Mouse (Mus musculus) right cerebral cortex, postnatal 36 days (tissue): Measurements from ENCODE around the gene Ccdc155.
A peak's percentile ranks its signal among the peaks of the same experiment; 100 is the strongest.

Experiments
- DNase-seq, 2 experiments: peaks; one replicate each; pipeline ENCODE4 v3.0.0; 2022; ENCODE audit warnings: low spot score in 2 of 2, mixed read lengths in 1 of 2

The Ccdc155 gene

DNA sequence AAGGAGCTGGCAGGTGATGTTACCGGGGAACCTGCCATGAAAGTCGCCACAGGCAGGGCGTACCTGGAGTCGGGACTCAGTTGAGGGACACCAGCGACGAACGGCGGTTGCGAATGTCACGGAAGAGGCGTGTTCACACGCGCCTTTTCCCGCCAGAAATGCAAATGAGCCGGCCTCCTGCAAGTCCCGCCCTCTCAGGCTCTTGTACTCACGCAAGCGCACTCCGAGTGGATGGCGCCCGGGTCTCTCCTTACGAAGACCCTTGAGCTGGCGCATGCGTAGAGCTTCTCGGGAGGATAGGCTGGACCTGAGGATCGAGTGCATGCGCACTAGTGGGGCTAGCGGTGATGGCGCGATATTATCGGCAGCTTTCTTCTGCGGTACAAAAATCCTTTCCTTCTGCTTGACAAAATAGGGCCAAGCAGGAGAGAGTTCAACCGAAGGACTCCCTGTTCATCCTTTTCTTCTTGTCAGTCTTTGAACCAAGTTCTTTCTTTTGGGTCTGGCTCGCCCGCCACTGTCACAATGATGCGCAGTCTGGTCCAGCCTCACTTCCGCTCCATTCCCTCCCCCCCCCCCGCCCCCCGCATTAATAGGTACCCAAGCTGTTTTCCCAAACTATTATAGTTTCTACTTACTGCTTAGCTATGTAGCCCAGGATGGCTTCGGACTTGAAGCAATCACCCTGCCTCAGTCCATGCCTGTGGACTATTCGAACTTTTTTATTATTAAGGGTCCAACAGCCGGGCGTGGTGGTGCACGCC, at the start of gene Ccdc155:
TSS of gene Ccdc155 (minus strand) at position 513 of the 764 bp plus-strand sequence.
- peak; percentile 89 to 91 for DNase-seq

DNA sequence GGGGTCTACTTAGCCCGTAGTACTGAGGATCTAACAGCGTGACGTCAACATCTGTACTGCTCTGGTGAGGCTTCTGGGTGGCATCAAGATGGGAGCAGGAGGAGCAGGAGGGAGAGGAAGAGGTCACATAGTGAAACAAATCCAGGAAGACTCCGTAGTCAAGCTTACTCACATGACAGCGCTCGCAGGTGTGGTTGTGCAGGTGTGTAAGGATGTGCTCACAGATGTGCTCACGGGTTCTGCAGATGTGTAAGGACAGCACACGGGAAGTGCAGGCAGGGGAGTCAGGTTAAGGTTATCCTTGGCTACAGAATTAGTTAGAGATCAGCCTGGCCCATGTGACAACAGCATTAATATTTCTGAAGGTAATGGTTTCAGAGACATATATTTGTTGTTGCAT, 49.1 kb upstream of the Ccdc155 start:
- no peak for DNase-seq

GRCm38 (mm10) chr7:45247666-45248065, 43.0 kb upstream of the Ccdc155 start:
- no peak for DNase-seq

DNA sequence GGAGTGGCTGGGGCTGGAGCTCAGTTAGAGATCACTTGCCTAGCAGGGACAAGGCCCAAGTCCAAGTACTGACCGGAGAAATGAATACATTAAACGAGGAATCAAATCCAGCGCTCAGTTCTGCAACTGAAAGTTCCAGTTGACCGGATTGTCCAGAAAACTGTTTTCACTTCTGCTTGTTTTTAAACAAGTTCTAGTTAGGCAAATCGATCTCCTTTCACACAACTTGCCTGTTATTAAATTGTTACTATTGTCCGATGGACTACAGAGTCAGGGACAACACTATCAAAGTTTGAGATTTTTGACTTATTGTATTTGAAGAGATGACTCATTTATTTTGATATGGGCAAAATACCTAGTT, 36.7 kb upstream of the Ccdc155 start:
- no peak for DNase-seq

DNA sequence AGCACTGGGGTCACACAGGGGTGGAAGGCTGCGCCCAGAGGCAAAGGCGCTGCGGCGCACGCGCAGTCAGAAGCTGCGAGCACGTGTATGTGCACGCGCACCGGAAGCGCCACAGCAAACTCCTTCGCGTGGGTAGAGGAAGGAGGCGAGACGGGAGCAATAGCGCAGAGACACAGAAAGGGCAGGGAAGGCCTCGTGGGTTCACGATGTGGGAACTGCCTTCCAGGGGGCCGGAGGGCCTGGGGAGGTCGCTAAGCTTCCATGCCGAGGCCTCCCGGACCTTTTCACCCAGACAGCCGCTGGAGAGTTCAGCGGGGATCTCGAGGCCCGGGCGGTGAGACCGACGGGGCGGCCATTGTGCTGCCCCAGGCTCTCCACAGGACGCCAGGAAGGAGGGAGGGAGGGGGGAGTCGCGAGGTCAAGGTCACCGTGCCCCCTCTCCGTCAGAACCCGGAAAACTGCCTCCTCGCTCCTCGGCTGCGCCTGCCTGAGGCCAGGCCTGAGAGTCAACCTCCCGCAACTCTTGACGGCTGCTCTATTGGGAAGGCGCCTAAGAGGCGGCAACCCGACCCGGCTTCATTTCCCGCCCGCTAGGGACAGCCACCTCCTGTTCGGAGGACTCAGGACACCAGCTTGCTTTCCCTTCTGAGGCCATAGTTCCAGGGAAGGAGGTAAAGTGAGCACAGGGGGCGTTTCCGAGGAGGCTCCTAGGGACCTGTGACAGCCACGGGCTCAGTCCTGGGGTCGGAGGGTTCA, 36.1 kb upstream of the Ccdc155 start, which contains the start of gene Slc6a16:
TSS of gene Slc6a16 (plus strand) at position 453 of the 756 bp plus-strand sequence.
- DNase-seq = peak in 1 of 2 experiments; percentile 44

GRCm38 (mm10) chr7:45240109-45240508, 35.4 kb upstream of the Ccdc155 start:
- no peak for DNase-seq

GRCm38 (mm10) chr7:45238723-45239496, 34.2 kb upstream of the Ccdc155 start, which contains the start of gene Cd37:
Gene Cd37 (minus strand): TSS chr7:45239115.
- DNase-seq = no peak

DNA sequence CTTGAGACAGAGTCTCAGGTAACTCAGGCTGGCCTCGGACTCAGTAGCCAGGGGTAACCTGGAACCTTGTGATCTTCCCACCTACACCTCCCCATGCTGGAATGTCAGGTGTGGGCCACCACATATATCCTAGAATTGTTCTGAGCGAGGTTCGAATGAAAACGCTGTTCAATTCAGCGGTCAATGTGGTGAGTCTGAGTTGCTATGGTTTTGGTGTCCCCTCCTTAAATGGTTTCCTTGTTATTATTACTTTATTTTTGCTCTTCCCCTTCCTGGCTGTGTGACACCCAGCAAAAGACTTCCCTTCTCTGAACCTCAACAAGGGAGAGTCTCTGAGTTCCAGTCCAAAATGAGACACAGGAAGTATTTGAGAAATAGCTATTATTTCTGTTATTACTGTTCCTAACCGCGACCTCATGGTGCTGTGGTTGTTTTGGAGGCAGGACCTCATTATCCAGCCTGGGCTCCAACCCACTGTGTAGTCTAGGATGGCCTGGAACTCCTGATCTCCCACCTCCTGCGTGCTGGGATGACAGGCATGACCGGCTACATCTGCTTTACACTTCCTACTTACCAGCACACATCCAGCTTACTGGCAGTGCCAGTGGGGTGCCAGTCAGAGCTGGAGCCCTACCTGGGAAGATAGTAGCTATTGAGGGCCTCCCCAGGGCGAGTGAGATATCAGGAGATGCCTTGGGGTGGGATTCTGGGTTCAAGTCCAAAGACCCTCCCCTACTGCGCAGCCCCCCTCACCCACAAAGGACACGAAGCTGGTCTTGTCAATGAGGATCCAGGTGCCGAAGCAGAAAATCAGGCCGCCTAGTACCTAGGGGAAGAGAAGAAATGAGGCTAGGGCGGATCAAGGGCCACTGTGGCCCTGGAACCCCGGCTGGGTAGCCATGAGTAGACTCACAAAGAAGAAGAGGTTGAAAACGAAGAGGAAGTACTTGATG, 33.3 kb upstream of the Ccdc155 start:
- DNase-seq = no peak

GRCm38 (mm10) chr7:45235656-45236180, 31.0 kb upstream of the Ccdc155 start:
- no peak for DNase-seq

GRCm38 (mm10) chr7:45234922-45235571, 30.4 kb upstream of the Ccdc155 start:
- no peak for DNase-seq

DNA sequence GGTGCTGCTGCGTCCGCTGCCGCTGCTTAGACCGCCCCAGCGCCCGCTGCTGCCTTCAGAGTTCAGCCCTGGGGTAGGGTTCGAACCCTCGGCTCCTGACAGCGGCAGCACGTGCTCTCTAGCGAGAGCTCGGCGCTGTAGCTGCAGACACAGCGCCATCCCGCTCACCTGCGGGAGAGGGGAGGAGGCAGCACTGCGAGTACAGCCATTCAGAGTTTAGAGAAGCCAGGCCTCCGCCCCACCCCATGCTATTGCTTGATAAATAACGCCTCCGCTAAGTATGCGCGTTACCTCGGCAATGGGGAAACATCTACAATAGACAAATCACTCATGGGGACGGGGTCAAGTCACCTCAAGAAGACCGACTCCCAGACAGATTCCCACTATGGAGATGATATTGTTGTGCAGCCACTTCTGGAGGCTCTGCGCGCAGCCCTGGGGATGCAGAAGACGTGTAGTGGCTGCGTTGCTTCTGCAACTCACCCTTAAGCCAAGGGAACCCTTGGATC, 29.7 kb upstream of the Ccdc155 start:
- no peak for DNase-seq

- peak; percentile 81 for DNase-seq
These were observed 29.1 kb upstream of the Ccdc155 start for GRCm38 (mm10) chr7:45233580-45234332.

- peak; percentile 18 to 52 for DNase-seq
These were observed 28.2 kb upstream of the Ccdc155 start for GRCm38 (mm10) chr7:45232716-45233465.

GRCm38 (mm10) chr7:45231941-45232340, 27.2 kb upstream of the Ccdc155 start:
- DNase-seq = no peak

DNA sequence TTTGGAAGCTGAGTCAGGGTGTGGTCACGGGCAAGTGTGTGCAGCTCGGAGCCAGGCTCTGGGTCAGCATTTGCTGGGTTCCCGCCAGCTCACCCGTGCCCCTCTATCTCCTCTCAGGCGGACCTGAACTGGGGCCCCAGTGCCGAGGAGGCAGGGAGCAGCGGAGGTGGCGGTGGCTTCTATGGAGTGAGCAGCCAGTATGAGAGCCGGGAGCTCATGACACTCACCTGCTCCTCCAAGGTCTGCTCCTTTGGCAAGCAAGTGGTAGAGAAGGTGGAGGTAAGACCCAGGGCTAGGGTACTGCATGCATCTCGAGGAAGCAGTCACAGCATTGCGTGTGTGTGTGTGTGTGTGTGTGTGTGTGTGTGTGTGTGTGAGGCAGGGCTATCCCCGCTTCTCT, 26.5 kb upstream of the Ccdc155 start:
- DNase-seq = no peak

DNA sequence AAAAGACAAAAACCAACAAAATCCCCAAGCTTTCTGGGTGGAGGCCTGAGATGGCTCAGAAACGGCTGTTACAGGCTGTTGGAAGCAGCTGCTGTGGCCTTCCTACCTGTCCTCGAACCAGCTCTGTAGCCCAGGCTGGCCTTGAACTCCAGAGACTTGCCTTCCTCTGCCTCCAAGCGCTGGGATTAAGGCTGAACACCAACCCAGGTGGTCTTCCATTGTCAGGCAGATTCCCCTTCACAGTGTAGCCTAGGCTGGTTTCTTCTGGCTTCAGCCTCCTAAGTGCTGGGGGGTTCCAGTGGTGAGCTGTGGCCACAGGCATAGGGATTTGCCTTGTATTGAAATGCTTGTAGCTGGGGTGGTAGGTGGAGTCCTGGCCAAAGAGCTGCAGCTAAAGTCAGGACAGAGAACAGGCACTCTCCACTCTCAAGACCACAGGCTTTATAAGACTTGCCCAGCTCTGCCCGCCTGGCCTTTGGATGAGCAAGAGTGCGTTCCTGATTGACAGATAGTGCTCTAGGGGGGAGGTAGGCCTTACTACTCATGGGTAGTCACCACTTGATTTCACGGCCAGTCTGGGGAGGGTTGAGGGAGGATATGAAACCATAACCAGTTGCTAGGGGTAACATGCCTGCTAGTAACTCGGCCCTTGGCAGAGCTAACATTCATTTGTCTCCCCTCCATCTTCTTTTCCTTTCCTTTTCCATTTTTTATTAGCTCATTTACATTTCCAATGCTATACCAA, 24.9 kb upstream of the Ccdc155 start:
- DNase-seq = no peak

DNA sequence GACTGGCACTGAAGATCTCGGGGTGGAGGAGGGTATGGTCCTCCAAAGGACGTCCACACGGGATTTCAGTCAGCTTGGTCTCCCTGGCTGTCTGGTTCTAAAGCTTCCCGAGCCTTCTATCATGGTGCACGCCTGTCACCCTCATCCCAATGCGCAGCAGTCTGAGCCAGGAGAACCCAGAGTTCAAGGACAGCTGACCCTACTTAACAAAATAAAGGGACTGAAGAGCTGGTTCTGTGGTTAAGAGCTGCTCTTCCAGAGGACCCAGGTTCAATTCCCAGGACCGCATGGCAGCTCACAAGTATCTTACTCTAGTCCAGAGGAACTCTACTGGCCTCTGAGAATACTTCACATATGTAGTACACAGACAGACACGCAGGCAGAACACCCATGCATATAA, 24.4 kb upstream of the Ccdc155 start:
- DNase-seq = no peak

DNA sequence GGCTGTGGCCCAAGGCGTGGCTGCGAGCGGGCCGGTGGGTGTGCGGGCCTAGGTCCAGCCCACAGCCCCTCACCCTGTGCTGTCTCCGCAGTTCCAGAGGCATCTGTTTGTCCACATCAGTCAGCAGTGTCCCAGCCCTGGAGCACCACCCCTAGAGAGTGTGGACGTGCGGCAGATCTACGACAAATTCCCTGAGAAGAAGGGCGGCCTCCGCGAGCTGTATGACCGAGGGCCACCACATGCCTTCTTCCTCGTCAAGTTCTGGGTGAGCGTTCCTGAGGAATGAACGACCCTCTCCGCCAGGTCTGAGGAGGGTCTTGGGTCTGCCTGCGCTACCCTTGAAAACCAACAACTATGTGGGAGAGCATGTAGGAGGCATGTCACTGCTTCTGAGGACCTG, 23.9 kb upstream of the Ccdc155 start:
- DNase-seq = no peak
